ENCODE assay signal across 8 mouse cellular contexts in the genomic region with DNA sequence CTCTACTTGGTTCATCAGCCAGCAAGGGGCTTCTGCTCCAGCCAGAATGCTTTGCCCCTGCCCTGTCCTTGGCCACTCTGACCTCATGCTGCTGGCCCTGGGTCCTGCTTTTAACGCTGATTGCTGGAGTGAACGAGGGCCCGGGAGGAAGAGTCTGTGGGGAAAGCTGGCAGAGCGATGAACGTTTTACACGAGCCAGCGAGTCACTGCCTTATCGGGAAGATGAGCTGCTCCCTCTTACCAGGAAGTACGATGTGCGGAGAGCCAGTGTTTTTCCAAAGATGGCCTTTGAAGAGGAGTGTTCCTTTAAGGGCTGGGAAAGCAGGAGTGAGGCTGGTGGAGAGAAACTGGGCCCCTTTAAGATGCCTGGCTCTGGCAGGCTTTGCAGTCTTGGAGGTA. TPM values are rescaled to one million over a fixed set of nuclear protein-coding genes. Genes with fewer than 3 reads are reported as not detected.
DNase-seq lines count a peak whose midpoint lies in the region; ATAC-seq and TF ChIP-seq lines count a peak whose summit lies in the region.

No protein-coding gene starts in this region.

- no peak for TF ChIP-seq EP300 in heart, postnatal 0 days (IDR thresholded peaks at IDR 0.05; ENCODE audit: low read depth)

- no peak for ATAC-seq in heart, postnatal 0 days (ENCODE audit: insufficient read depth, low read depth)
- no peak for ATAC-seq in liver, embryonic 15.5 days (ENCODE audit: insufficient read depth)

- H3K9ac ChIP-seq in heart, postnatal 0 days (replicated peaks; ENCODE audit: low read depth, low read length), result no peak overlapping the region
- no peak overlapping the region for H3K9ac ChIP-seq in liver, embryonic 15.5 days

- peak; percentile 25 for DNase-seq in kidney, adult 11 months
- DNase-seq in kidney, postnatal 10 days, result no peak
- DNase-seq in NIH3T3 (ENCODE audit: low read depth), result peak; percentile 67
- DNase-seq in heart, postnatal 0 days (ENCODE audit: low spot score), result no peak
- no peak for DNase-seq in hindbrain, embryonic 10.5 days (ENCODE audit: low spot score)
- no peak for DNase-seq in left cerebral cortex, postnatal 25 days (ENCODE audit: low spot score in 2 of 2)
- no peak for DNase-seq in lung, adult 2 months

- intact Hi-C loops in left cerebral cortex, postnatal 25 days (cut with DNase I), result no loop called here

- no peak for TF ChIP-seq POLR2A in lung, adult 2 months (IDR thresholded peaks at IDR 0.05; ENCODE audit: borderline replicate concordance, extremely low read depth, low read depth, low read length)

- WGBS in heart, postnatal 0 days, result 5% methylated on average over 10 of the region's 10 CpGs
- WGBS in liver, embryonic 15.5 days (ENCODE audit: insufficient replicate concordance), result 24% methylated on average over 10 of the region's 10 CpGs
- 57% methylated on average over 10 of the region's 10 CpGs for WGBS in hindbrain, embryonic 10.5 days
- WGBS in lung, adult 2 months, result 14% methylated on average over 10 of the region's 10 CpGs

- peaks cover 8% of the 10 kb centered on the region; the same call in 1 of the 2 replicates for H3K4me1 ChIP-seq in heart, postnatal 0 days (ENCODE audit: control insufficient read depth, insufficient read depth)
- H3K4me1 ChIP-seq in liver, embryonic 15.5 days (replicated peaks), result peaks cover 32% of the 10 kb centered on the region
- peaks cover 46% of the 10 kb centered on the region for H3K4me1 ChIP-seq in hindbrain, embryonic 10.5 days (replicated peaks)
- peaks cover 20% of the 10 kb centered on the region; the same call in 1 of the 2 replicates for H3K4me1 ChIP-seq in lung, adult 2 months (ENCODE audit: control insufficient read depth, insufficient read depth, low read length)

- H3K27me3 ChIP-seq in heart, postnatal 0 days (ENCODE audit: control insufficient read depth, insufficient read depth, low read length), result no peaks in the 10 kb centered on the region
- H3K27me3 ChIP-seq in liver, embryonic 15.5 days, result peaks cover 42% of the 10 kb centered on the region
- H3K27me3 ChIP-seq in hindbrain, embryonic 10.5 days (ENCODE audit: insufficient read depth, poor library complexity, severe bottlenecking), result peaks cover 47% of the 10 kb centered on the region

- H3K9me3 ChIP-seq in heart, postnatal 0 days (replicated peaks; ENCODE audit: control insufficient read depth, low read length), result no peaks in the 10 kb centered on the region
- no peaks in the 10 kb centered on the region for H3K9me3 ChIP-seq in liver, embryonic 15.5 days (replicated peaks)
- 0 out of 2 replicates have a peak, but pooled peaks cover under 1% of the 10 kb centered on the region for H3K9me3 ChIP-seq in hindbrain, embryonic 10.5 days

- peak overlapping the region; percentile 69 for H3K27ac ChIP-seq in heart, postnatal 0 days (ENCODE audit: low read depth)
- no peak overlapping the region for H3K27ac ChIP-seq in liver, embryonic 15.5 days (replicated peaks)
- H3K27ac ChIP-seq in hindbrain, embryonic 10.5 days, result no peak overlapping the region

- peak overlapping the region; percentile 8; the same call in 1 of the 2 replicates for H3K4me2 ChIP-seq in heart, postnatal 0 days (ENCODE audit: low read depth, low read length)
- peak overlapping the region; percentile 41; the same call in 1 of the 2 replicates for H3K4me2 ChIP-seq in liver, embryonic 15.5 days

- no peak overlapping the region for H3K4me3 ChIP-seq in heart, postnatal 0 days (ENCODE audit: low read depth, low read length)
- no peak overlapping the region for H3K4me3 ChIP-seq in liver, embryonic 15.5 days (replicated peaks)
- H3K4me3 ChIP-seq in hindbrain, embryonic 10.5 days, result no peak overlapping the region
- H3K4me3 ChIP-seq in lung, adult 2 months (replicated peaks; ENCODE audit: extremely low read depth, low read depth, low read length), result no peak overlapping the region

- no peaks in the 10 kb centered on the region for H3K36me3 ChIP-seq in heart, postnatal 0 days (replicated peaks; ENCODE audit: control insufficient read depth, insufficient read depth, low read length)
- H3K36me3 ChIP-seq in liver, embryonic 15.5 days (replicated peaks), result no peaks in the 10 kb centered on the region
- H3K36me3 ChIP-seq in hindbrain, embryonic 10.5 days, result no peaks in the 10 kb centered on the region

- TF ChIP-seq CTCF in heart, postnatal 0 days (IDR thresholded peaks at IDR 0.05; ENCODE audit: low read depth), result no peak
- no peak for TF ChIP-seq CTCF in lung, adult 2 months (IDR thresholded peaks at IDR 0.05; ENCODE audit: insufficient read depth, low read length)

RNA-seq across cellular contexts. Expression of gene Csrp1, which starts 28.4 kb away (rescaled TPM):
- 529 and 840 TPM in 2 replicates for total RNA-seq in heart, postnatal 0 days (2014; rRNA removed; ENCODE audit: low replicate concordance)
- 128 and 145 TPM in 2 replicates for polyA plus RNA-seq in heart, postnatal 0 days (2015; fragmentation: Nextera tagmentation; extraction: Ambion mirVana)
- 32.7 and 33.8 TPM in 2 replicates for polyA plus RNA-seq in liver, embryonic 15.5 days (2015; fragmentation: Nextera tagmentation; extraction: Ambion mirVana)
- polyA plus RNA-seq in hindbrain, embryonic 10.5 days (2016; fragmentation: Nextera tagmentation; extraction: Ambion mirVana), result 51.0 and 56.2 TPM in 2 replicates
- total RNA-seq in left cerebral cortex, postnatal 25 days (2021), result 100 to 1,000 TPM; 179 to 206 TPM
- polyA plus RNA-seq in lung, adult 2 months (2012; rRNA removed), result 556 and 717 TPM in 2 replicates

Comparison
In these comparisons a context has a peak if more than half of its experiments do, and no peak if none do; other contexts are left out.
1. DNase-seq: peak in kidney, adult 11 months (single experiment) and NIH3T3 (single experiment); none in kidney, postnatal 10 days (single experiment), heart, postnatal 0 days (single experiment), hindbrain, embryonic 10.5 days (single experiment), left cerebral cortex, postnatal 25 days (0 of 2) and lung, adult 2 months (single experiment).